13 mouse cellular contexts compared by ENCODE assay signal in genomic region chr1:156730802-156731201, GRCm38 (mm10). TPM values are rescaled to one million over a fixed set of nuclear protein-coding genes. Genes with fewer than 3 reads are reported as not detected.
A peak's percentile ranks its signal among the peaks of the same experiment; 100 is the strongest.
DNase-seq lines count a peak whose midpoint lies in the region; ATAC-seq and TF ChIP-seq lines count a peak whose summit lies in the region.
"Had no signal": no experiment of that assay in that cellular context is flagged by ENCODE, and none has a peak within 500 bp of the region (broad histone marks: within the 10 kb centered on the region; RNA-seq: fewer than 3 reads in every experiment).

No protein-coding gene starts in this region.

- ATAC-seq in intestine, postnatal 0 days, result no peak
- no peak for ATAC-seq in intestine, embryonic 16.5 days
- ATAC-seq in liver, embryonic 14.5 days (ENCODE audit: insufficient read depth), result no peak
- ATAC-seq: forebrain, embryonic 13.5 days had no signal

- TF ChIP-seq POLR2A in thymus, adult 2 months (IDR thresholded peaks at IDR 0.05; ENCODE audit: control insufficient read depth, extremely low read depth, insufficient read depth, low read length, poor library complexity), result no peak

- DNase-seq in thymus, adult 2 months, result peak; percentile 41
- no peak for DNase-seq in thymus, adult 18-20 months
- no peak for DNase-seq in liver, embryonic 14.5 days (ENCODE audit: low read depth in 3 of 3, low spot score in 3 of 3)
- DNase-seq in cerebellum, postnatal 14 days, result no peak
- DNase-seq in left cerebral cortex, postnatal 36 days (ENCODE audit: low spot score in 2 of 2), result no peak
- no peak for DNase-seq in forebrain, embryonic 10.5 days (ENCODE audit: extremely low spot score, low spot score)
- DNase-seq: cerebellum, adult 2 months; spleen, adult 18-20 months had no signal

- TF ChIP-seq EP300 in liver, embryonic 14.5 days (IDR thresholded peaks at IDR 0.05; ENCODE audit: low read depth), result no peak

- H3K4me1 ChIP-seq in intestine, postnatal 0 days (replicated peaks; ENCODE audit: control insufficient read depth, insufficient read depth, low read length), result 0 out of 2 replicates have a peak, but pooled peaks cover 6% of the 10 kb centered on the region
- peaks cover 12% of the 10 kb centered on the region for H3K4me1 ChIP-seq in intestine, embryonic 16.5 days (ENCODE audit: control insufficient read depth, insufficient read depth, low read length)
- H3K4me1 ChIP-seq in thymus, adult 2 months (replicated peaks; ENCODE audit: control insufficient read depth, insufficient read depth, low read length), result no peaks in the 10 kb centered on the region
- peaks cover 5 to 6% of the 10 kb centered on the region in 2 experiments for H3K4me1 ChIP-seq in liver, embryonic 14.5 days (replicated peaks; ENCODE audit: control insufficient read depth in 2 of 2, insufficient read depth in 2 of 2, low read length in 1 of 2)
- no peaks in the 10 kb centered on the region for H3K4me1 ChIP-seq in forebrain, embryonic 10.5 days
- H3K4me1 ChIP-seq: forebrain, embryonic 13.5 days; lung, embryonic 15.5 days had no signal

- intact Hi-C loops in left cerebral cortex, postnatal 36 days (cut with DNase I), result no loop called here

- no peak overlapping the region for H3K9ac ChIP-seq in intestine, postnatal 0 days (ENCODE audit: low read depth, low read length)
- H3K9ac ChIP-seq in intestine, embryonic 16.5 days (ENCODE audit: low read depth, low read length), result no peak overlapping the region
- no peak overlapping the region for H3K9ac ChIP-seq in liver, embryonic 14.5 days (replicated peaks)
- H3K9ac ChIP-seq: forebrain, embryonic 13.5 days; heart, embryonic 13.5 days; lung, embryonic 15.5 days had no signal

- no peak overlapping the region for H3K4me2 ChIP-seq in intestine, postnatal 0 days (replicated peaks; ENCODE audit: low read depth)
- H3K4me2 ChIP-seq in intestine, embryonic 16.5 days (ENCODE audit: low read depth, low read length), result no peak overlapping the region
- H3K4me2 ChIP-seq in liver, embryonic 14.5 days (ENCODE audit: low read depth), result no peak overlapping the region
- H3K4me2 ChIP-seq: forebrain, embryonic 13.5 days; heart, embryonic 13.5 days; lung, embryonic 15.5 days had no signal

- TF ChIP-seq CTCF in intestine, postnatal 0 days (IDR thresholded peaks at IDR 0.05; ENCODE audit: low read depth), result peak; percentile 66
- peak; percentile 56; the same call in 1 of the 2 replicates for TF ChIP-seq CTCF in thymus, adult 2 months (IDR thresholded peaks at IDR 0.05; ENCODE audit: borderline replicate concordance, control insufficient read depth, extremely low read depth, insufficient read depth, low read length, poor library complexity)
- TF ChIP-seq CTCF in liver, embryonic 14.5 days (IDR thresholded peaks at IDR 0.05; ENCODE audit: low read depth), result peak; percentile 72

- H3K36me3 ChIP-seq in intestine, postnatal 0 days (ENCODE audit: control insufficient read depth, insufficient read depth), result no peaks in the 10 kb centered on the region
- H3K36me3 ChIP-seq in intestine, embryonic 16.5 days (ENCODE audit: control insufficient read depth, insufficient read depth, low read length), result no peaks in the 10 kb centered on the region
- no peaks in the 10 kb centered on the region for H3K36me3 ChIP-seq in thymus, adult 2 months (ENCODE audit: control insufficient read depth, insufficient read depth, low read length)
- H3K36me3 ChIP-seq in liver, embryonic 14.5 days (replicated peaks; ENCODE audit: control insufficient read depth, insufficient read depth, low read depth), result no peaks in the 10 kb centered on the region
- H3K36me3 ChIP-seq in forebrain, embryonic 10.5 days (replicated peaks), result no peaks in the 10 kb centered on the region
- H3K36me3 ChIP-seq: heart, embryonic 13.5 days; lung, embryonic 15.5 days had no signal

- H3K4me3 ChIP-seq in intestine, postnatal 0 days (ENCODE audit: low read depth, low read length), result no peak overlapping the region
- H3K4me3 ChIP-seq in intestine, embryonic 16.5 days (ENCODE audit: low read length), result no peak overlapping the region
- no peak overlapping the region for H3K4me3 ChIP-seq in thymus, adult 2 months (ENCODE audit: control insufficient read depth, insufficient read depth, low read length)
- no peak overlapping the region for H3K4me3 ChIP-seq in liver, embryonic 14.5 days (ENCODE audit: insufficient read depth in 1 of 2, low read depth in 2 of 2, low read length in 2 of 2)
- no peak overlapping the region for H3K4me3 ChIP-seq in forebrain, embryonic 10.5 days
- H3K4me3 ChIP-seq: forebrain, embryonic 13.5 days; heart, embryonic 13.5 days; lung, embryonic 15.5 days had no signal

- 69% methylated on average over 9 of the region's 9 CpGs for WGBS in intestine, postnatal 0 days
- 65% methylated on average over 9 of the region's 9 CpGs for WGBS in intestine, embryonic 16.5 days
- 67% methylated on average over 9 of the region's 9 CpGs for WGBS in thymus, adult 2 months
- 45% methylated on average over 9 of the region's 9 CpGs for WGBS in liver, embryonic 14.5 days (ENCODE audit: insufficient replicate concordance)
- WGBS in forebrain, embryonic 10.5 days, result 65% methylated on average over 9 of the region's 9 CpGs

- no peaks in the 10 kb centered on the region for H3K9me3 ChIP-seq in intestine, postnatal 0 days (ENCODE audit: control insufficient read depth)
- no peaks in the 10 kb centered on the region for H3K9me3 ChIP-seq in intestine, embryonic 16.5 days (ENCODE audit: control insufficient read depth, low read length)
- no peaks in the 10 kb centered on the region for H3K9me3 ChIP-seq in liver, embryonic 14.5 days (ENCODE audit: control insufficient read depth, low read length)
- no peaks in the 10 kb centered on the region for H3K9me3 ChIP-seq in forebrain, embryonic 10.5 days
- H3K9me3 ChIP-seq: forebrain, embryonic 13.5 days; heart, embryonic 13.5 days; lung, embryonic 15.5 days had no signal

- no peak overlapping the region for H3K27ac ChIP-seq in intestine, postnatal 0 days (ENCODE audit: low read depth, low read length)
- H3K27ac ChIP-seq in intestine, embryonic 16.5 days (ENCODE audit: low read length), result no peak overlapping the region
- H3K27ac ChIP-seq in thymus, adult 2 months (ENCODE audit: control insufficient read depth, insufficient read depth, low read length), result no peak overlapping the region
- no peak overlapping the region for H3K27ac ChIP-seq in liver, embryonic 14.5 days
- no peak overlapping the region for H3K27ac ChIP-seq in forebrain, embryonic 10.5 days
- H3K27ac ChIP-seq: forebrain, embryonic 13.5 days; heart, embryonic 13.5 days; lung, embryonic 15.5 days had no signal

- no peaks in the 10 kb centered on the region for H3K27me3 ChIP-seq in intestine, postnatal 0 days (replicated peaks; ENCODE audit: control insufficient read depth, insufficient read depth, low read length)
- H3K27me3 ChIP-seq in intestine, embryonic 16.5 days (replicated peaks; ENCODE audit: control insufficient read depth, insufficient read depth, low read length), result no peaks in the 10 kb centered on the region
- H3K27me3 ChIP-seq in thymus, adult 2 months (ENCODE audit: control insufficient read depth, insufficient read depth, low read length), result no peaks in the 10 kb centered on the region
- H3K27me3 ChIP-seq in liver, embryonic 14.5 days (ENCODE audit: control insufficient read depth, insufficient read depth, low read length), result no peaks in the 10 kb centered on the region
- H3K27me3 ChIP-seq in forebrain, embryonic 10.5 days (ENCODE audit: poor library complexity, severe bottlenecking), result no peaks in the 10 kb centered on the region
- H3K27me3 ChIP-seq: forebrain, embryonic 13.5 days; heart, embryonic 13.5 days; lung, embryonic 15.5 days had no signal

RNA-seq across cellular contexts. Expression of gene Fam20b, which starts 11.9 kb away (rescaled TPM):
- 35.4 and 36.9 TPM in 2 replicates for polyA plus RNA-seq in intestine, postnatal 0 days (2015; fragmentation: Nextera tagmentation; extraction: Ambion mirVana)
- polyA plus RNA-seq in intestine, embryonic 16.5 days (2015; fragmentation: Nextera tagmentation; extraction: Ambion mirVana), result 38.6 and 47.1 TPM in 2 replicates
- 17.7 and 18.2 TPM in 2 replicates for polyA plus RNA-seq in thymus, adult 2 months (2012; rRNA removed)
- polyA plus RNA-seq in liver, embryonic 14.5 days (2012; rRNA removed), result 5.2 and 7.5 TPM in 2 replicates
- polyA plus RNA-seq in liver, embryonic 14.5 days (2014; fragmentation: Nextera tagmentation; extraction: Ambion mirVana), result 9.9 and 11.1 TPM in 2 replicates
- total RNA-seq in left cerebral cortex, postnatal 36 days (2021), result 10 to 100 TPM; 66.8 to 77.1 TPM
- 16.4 and 17.5 TPM in 2 replicates for polyA plus RNA-seq in forebrain, embryonic 10.5 days (2016; fragmentation: Nextera tagmentation; extraction: Ambion mirVana)

RNA-seq across cellular contexts. Expression of gene Tor3a, which starts 56.6 kb away (rescaled TPM):
- 5.8 and 7.1 TPM in 2 replicates for polyA plus RNA-seq in intestine, postnatal 0 days (2015; fragmentation: Nextera tagmentation; extraction: Ambion mirVana)
- polyA plus RNA-seq in intestine, embryonic 16.5 days (2015; fragmentation: Nextera tagmentation; extraction: Ambion mirVana), result 6.8 and 7.0 TPM in 2 replicates
- polyA plus RNA-seq in thymus, adult 2 months (2012; rRNA removed), result 38.2 and 47.2 TPM in 2 replicates
- 1.7 and 2.2 TPM in 2 replicates for polyA plus RNA-seq in liver, embryonic 14.5 days (2012; rRNA removed)
- polyA plus RNA-seq in liver, embryonic 14.5 days (2014; fragmentation: Nextera tagmentation; extraction: Ambion mirVana), result 3.0 and 3.4 TPM in 2 replicates
- 1 to 10 TPM; 4.5 to 5.5 TPM for total RNA-seq in left cerebral cortex, postnatal 36 days (2021)
- 5.4 and 6.2 TPM in 2 replicates for polyA plus RNA-seq in forebrain, embryonic 10.5 days (2016; fragmentation: Nextera tagmentation; extraction: Ambion mirVana)
